Mouse (Mus musculus): ENCODE measurements around the gene Wfdc13.

Wfdc13 gene

GRCm38 (mm10) chr2:164684807-164685206 is at the start of gene Wfdc13:
Wfdc13 (plus strand) TSS chr2:164685107.
- no peak for DNase-seq (ENCODE audit: low read depth, low spot score)

- DNase-seq (ENCODE audit: low read depth, low spot score): no peak
Observed at GRCm38 (mm10) chr2:164635266-164635665, 49.6 kb upstream of the Wfdc13 start.

GRCm38 (mm10) chr2:164638696-164639095 is 46.2 kb upstream of the Wfdc13 start, which contains the start of gene Wfdc16:
Wfdc16 (minus strand) TSS chr2:164638796.
- no peak for DNase-seq (ENCODE audit: low read depth, low spot score)

- no peak for DNase-seq (ENCODE audit: low read depth, low spot score)
Observed at GRCm38 (mm10) chr2:164641129-164641528, 43.8 kb upstream of the Wfdc13 start.

GRCm38 (mm10) chr2:164641881-164642673 is 42.8 kb upstream of the Wfdc13 start:
- DNase-seq (ENCODE audit: low read depth, low spot score): no peak

GRCm38 (mm10) chr2:164655858-164656257 is 29.0 kb upstream of the Wfdc13 start, which contains the start of gene Wfdc10:
Wfdc10 (plus strand) TSS chr2:164656046.
- no peak for DNase-seq (ENCODE audit: low read depth, low spot score)

- DNase-seq (ENCODE audit: low read depth, low spot score): no peak
Observed at GRCm38 (mm10) chr2:164656483-164656882, 28.4 kb upstream of the Wfdc13 start, which contains the start of gene Wfdc9. Wfdc9 (minus strand) TSS chr2:164656583.

- DNase-seq (ENCODE audit: low read depth, low spot score): no peak
Observed at GRCm38 (mm10) chr2:164664851-164665250, 20.1 kb upstream of the Wfdc13 start.

- no peak for DNase-seq (ENCODE audit: low read depth, low spot score)
Observed at GRCm38 (mm10) chr2:164670261-164670660, 14.6 kb upstream of the Wfdc13 start.

GRCm38 (mm10) chr2:164670938-164671337 is 14.0 kb upstream of the Wfdc13 start:
- no peak for DNase-seq (ENCODE audit: low read depth, low spot score)

GRCm38 (mm10) chr2:164673987-164674386 is 10.9 kb upstream of the Wfdc13 start, which contains the start of gene Wfdc11:
Wfdc11 (minus strand) TSS chr2:164674087.
- no peak for DNase-seq (ENCODE audit: low read depth, low spot score)

GRCm38 (mm10) chr2:164676103-164676502 is 8.8 kb upstream of the Wfdc13 start:
- DNase-seq (ENCODE audit: low read depth, low spot score): no peak

- DNase-seq (ENCODE audit: low read depth, low spot score): no peak
Observed at GRCm38 (mm10) chr2:164676916-164677685, 7.8 kb upstream of the Wfdc13 start.

GRCm38 (mm10) chr2:164678848-164679625 is 5.9 kb upstream of the Wfdc13 start:
- peak; percentile 57 for DNase-seq (ENCODE audit: low read depth, low spot score)

- no peak for DNase-seq (ENCODE audit: low read depth, low spot score)
Observed at GRCm38 (mm10) chr2:164679906-164680305, 5.0 kb upstream of the Wfdc13 start.

- no peak for DNase-seq (ENCODE audit: low read depth, low spot score)
Observed at GRCm38 (mm10) chr2:164698201-164698600, 13.3 kb downstream of the Wfdc13 start, which contains the start of gene Spint4. Spint4 (plus strand) TSS chr2:164698501.

- no peak for DNase-seq (ENCODE audit: low read depth, low spot score)
Observed at GRCm38 (mm10) chr2:164700959-164701358, 16.1 kb downstream of the Wfdc13 start.

- no peak for DNase-seq (ENCODE audit: low read depth, low spot score)
Observed at GRCm38 (mm10) chr2:164701761-164702160, 16.9 kb downstream of the Wfdc13 start.

GRCm38 (mm10) chr2:164704235-164704634 is 19.3 kb downstream of the Wfdc13 start:
- DNase-seq (ENCODE audit: low read depth, low spot score): no peak

GRCm38 (mm10) chr2:164705328-164705727 is 20.4 kb downstream of the Wfdc13 start:
- no peak for DNase-seq (ENCODE audit: low read depth, low spot score)

GRCm38 (mm10) chr2:164705991-164706390 is 21.1 kb downstream of the Wfdc13 start:
- no peak for DNase-seq (ENCODE audit: low read depth, low spot score)

GRCm38 (mm10) chr2:164715005-164715404 is 30.1 kb downstream of the Wfdc13 start, which contains the start of gene Spint5:
Spint5 (plus strand) TSS chr2:164715305.
- no peak for DNase-seq (ENCODE audit: low read depth, low spot score)
